Mouse (Mus musculus): ENCODE data around the gene Klk14.
"Not testable (repeated sequence)": the region's sequence is repeated elsewhere in the genome, so short reads cannot be mapped to it uniquely, and the experiment has no call there.

Gene Klk14

DNA sequence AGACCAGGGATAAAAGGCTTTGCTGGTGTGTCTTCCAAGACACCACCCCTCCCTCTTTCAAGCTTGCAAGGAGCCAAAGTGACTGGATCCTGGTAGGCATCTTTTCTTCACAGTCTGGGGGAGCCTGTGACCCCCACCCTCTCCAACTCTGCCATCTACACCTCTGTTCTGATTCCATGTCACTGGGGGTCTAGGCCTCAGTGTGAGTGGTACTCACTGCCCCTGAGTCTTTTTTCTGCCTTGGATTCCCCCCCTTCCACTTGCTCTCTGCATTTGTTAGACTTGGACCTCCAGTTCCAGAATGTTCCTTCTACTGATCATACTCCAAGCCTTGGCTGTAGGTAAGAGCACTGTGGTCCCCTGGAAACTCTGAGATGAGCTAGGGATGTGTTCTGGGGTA is at the start of gene Klk14:
Gene Klk14, plus strand, starts transcription at position 301 of the 400 bp plus-strand sequence.
- no peak for DNase-seq (ENCODE audit: low spot score in 2 of 2)

DNA sequence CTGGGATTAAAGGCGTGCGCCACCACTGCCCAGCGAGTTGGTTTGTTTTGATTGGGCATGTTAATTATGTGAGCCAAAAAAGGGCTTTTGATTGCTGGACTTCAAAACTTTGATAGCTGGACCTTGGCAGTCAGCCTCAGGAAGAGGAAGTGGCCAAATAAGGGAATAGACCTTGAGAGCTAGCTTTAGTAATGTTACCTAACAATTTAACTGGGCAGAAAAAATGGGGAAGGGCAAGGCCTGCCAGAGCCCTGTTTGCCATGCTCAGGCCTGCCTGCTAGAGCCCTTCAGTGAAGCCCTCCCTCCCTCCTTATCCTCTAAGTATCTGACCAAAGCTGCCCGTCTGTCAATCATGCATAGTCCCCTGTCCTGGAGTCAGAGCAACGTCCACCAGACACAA is 47.6 kb upstream of the Klk14 start:
- no peak for DNase-seq (ENCODE audit: low spot score in 2 of 2)

DNA sequence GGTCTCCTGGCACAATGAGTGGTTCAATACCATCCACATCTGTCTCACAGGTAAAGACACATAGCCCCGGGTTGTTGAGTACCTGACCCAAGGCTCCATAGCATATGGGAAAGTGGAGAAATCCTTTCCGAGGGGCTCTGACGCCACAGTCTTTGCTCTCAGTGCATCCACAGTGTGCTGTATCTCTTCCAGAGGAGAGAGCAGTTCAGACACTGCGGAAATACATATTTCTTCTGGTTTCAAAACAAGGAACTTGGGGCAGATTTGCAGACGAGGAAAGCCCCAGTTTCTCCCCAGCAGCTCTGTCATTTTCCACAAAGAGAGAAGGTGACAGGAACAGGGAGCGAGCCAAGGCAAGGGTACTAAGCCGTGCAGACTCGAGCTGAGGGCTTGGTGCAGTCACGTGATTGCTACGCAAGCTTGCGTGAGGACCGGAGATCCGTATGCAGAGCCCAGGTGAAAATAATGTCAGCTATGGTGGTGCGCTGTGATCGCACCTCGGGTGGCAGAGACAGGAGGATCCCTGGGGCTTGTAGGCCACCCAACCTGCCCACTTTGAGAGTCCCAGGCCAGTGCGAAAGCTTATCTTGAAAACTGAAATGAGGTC is 47.1 kb upstream of the Klk14 start:
- no peak for DNase-seq (ENCODE audit: low spot score in 2 of 2)

DNA sequence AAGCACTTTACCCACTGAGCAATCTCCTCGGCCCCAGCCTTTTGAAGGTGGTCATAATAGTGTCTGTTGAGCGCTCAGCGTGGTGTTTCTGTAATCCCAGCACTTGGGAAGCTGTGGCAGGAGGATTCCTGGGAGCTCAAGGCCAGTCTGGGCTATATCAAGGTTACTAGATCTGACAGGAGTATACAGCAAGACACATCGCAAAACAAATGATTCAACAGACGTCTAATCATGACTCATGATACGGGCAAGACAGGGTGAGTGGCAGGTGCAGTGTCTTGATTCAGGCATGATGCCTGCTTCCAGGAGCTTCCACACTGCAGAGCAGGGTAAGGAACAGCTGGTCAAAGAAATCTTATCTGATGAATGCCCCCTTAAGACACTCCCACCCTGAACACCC is 37.5 kb upstream of the Klk14 start:
- DNase-seq (ENCODE audit: low spot score in 2 of 2), result no peak

- no peak for DNase-seq (ENCODE audit: low spot score in 2 of 2)
These were observed 35.7 kb upstream of the Klk14 start for GRCm38 (mm10) chr7:43654519-43654918.

DNA sequence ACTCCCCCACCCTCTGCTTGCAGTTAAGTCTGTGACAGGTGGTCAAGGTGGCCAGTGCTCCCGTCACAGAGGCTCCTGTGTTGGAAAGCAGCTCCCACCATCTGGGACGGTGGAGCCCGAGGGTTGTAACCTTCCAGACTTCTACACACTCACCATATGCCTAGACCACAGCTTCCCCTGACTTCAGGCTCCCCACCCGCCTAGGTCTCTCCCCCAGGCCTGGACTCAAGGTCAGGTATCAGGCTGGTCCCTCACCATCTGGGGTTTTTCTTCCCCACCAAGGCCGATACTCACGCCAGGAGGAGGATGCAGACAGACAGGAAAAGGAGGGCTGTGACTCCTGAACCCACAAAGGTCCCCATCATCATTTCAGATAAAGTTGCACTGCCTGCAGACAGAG is 34.0 kb upstream of the Klk14 start:
- DNase-seq (ENCODE audit: low spot score in 2 of 2), result no peak

DNA sequence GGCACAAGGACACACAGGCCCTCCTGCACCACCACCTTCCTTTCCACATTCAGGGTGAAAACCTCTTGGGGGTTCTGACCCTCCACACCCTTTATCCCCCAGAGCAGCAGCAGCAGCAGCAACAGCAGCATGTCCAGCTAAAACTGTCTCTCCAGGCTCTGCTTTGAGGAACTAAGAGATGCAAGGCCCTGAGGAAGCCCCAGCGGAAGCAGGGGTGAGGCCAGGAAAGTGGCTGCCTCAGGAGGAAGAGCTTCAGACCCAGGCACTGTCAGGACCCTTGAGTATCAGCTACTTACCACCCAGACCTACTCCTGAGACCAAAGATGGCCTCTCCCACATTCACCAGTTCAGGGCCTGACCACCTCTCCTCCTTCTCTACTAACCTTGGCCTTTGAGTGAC is 30.2 kb upstream of the Klk14 start, which contains the start of gene Siglece:
Gene Siglece, minus strand, starts transcription at position 160 of the 400 bp plus-strand sequence.
- DNase-seq (ENCODE audit: low spot score in 2 of 2), result no peak

GRCm38 (mm10) chr7:43662804-43663203 is 27.4 kb upstream of the Klk14 start:
- DNase-seq (ENCODE audit: low spot score in 2 of 2), result no peak

GRCm38 (mm10) chr7:43667221-43667620 is 23.0 kb upstream of the Klk14 start:
- not testable (repeated sequence) for DNase-seq (ENCODE audit: low spot score in 2 of 2)

DNA sequence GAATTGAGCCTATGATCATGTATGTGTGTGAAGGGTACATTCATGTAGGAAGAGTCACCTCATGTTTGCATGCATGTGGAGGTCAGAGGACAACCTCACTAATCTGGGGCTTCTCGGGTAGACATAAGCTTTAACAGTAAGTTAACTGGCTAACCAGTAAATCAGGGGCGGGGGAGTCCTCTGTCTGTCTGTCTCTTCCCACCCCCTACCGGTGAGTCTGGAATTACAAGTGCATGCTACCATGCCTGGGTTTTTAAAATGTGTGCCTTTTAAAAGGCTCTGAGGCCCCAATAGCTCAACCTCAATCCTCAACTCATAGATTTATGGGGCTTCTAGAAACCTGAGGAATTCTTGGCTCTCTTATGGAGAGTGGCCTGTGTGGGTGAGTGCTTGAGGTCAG is 21.6 kb upstream of the Klk14 start:
- DNase-seq (ENCODE audit: low spot score in 2 of 2), result no peak

GRCm38 (mm10) chr7:43671064-43671808 is 19.0 kb upstream of the Klk14 start:
- no peak for DNase-seq (ENCODE audit: low spot score in 2 of 2)

DNA sequence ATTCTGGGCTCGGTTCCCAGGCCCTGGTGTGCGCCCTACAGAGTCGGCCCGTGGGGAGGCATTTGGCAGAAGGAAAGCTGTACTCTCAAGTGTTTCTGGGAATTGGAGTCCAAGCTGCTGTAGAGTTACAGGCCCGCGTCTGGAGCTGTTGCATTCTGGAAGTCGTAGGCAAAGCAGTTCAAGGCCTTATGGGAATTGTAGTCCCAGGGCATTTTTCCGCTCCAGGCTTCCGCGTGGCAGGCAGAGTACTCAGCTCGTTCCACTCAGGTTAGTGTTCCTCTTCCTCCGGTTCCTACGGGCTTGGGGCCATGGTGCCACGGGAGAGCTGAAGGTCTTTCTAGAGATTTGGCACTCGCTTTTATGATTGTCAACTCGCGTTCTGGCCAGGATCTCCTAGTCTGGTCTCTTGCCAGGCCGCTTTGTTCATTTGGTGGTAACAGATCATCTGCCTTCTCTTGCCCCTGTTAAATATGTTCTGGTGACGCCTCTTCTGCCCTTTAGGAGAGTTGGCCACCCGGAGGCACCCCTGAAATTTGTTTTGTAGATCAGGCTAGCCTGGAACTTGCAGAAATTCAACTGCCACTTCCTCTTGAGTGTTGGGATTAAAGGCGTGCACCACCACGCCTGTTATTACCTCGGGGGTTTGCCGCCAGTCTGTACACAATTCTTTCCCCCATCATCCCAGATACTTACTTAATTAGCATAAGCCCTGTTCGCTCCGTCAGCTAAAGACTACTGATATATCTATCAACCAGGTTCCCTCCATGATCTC is 18.2 kb upstream of the Klk14 start, which contains the start of gene Ctu1:
Gene Ctu1, plus strand, starts transcription at position 208 of the 772 bp plus-strand sequence.
- peak; percentile 49 to 67 for DNase-seq (ENCODE audit: low spot score in 2 of 2)

- no peak for DNase-seq (ENCODE audit: low spot score in 2 of 2)
These were observed 17.5 kb upstream of the Klk14 start for GRCm38 (mm10) chr7:43672581-43673260.

- no peak for DNase-seq (ENCODE audit: low spot score in 2 of 2)
These were observed 15.1 kb upstream of the Klk14 start for GRCm38 (mm10) chr7:43675091-43675490.

DNA sequence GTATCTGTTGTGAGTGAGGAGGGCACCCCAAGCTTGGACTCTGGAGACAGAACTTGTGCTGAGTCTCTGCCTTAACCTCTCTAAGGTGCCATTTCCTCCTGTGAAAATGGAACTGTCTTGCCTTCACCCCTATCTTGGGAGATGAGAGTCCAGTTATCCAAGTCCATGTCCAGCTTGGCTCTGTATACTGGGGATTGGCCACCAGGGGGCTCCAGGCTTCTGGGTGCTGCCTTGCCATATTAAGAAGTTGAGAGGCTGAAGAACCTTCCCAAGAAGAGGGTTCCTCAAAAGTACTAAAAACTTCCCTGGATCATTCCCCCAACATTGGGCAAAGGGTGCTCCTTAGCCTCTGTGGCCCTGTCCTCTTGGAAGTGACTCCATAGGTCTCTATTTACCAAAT is 11.7 kb upstream of the Klk14 start:
- no peak for DNase-seq (ENCODE audit: low spot score in 2 of 2)

- peak in 1 of 2 experiments; percentile 25 for DNase-seq (ENCODE audit: low spot score in 2 of 2)
These were observed 9.3 kb upstream of the Klk14 start for GRCm38 (mm10) chr7:43680960-43681359.

GRCm38 (mm10) chr7:43682511-43682910 is 7.7 kb upstream of the Klk14 start:
- DNase-seq (ENCODE audit: low spot score in 2 of 2), result not testable (repeated sequence)

GRCm38 (mm10) chr7:43685088-43685487 is 5.1 kb upstream of the Klk14 start:
- DNase-seq (ENCODE audit: low spot score in 2 of 2), result no peak

- DNase-seq (ENCODE audit: low spot score in 2 of 2), result no peak
These were observed 19.8 kb downstream of the Klk14 start for GRCm38 (mm10) chr7:43710031-43710430.

GRCm38 (mm10) chr7:43712267-43712666 is 22.0 kb downstream of the Klk14 start, which contains the start of gene Klk13:
Klk13 (plus strand) TSS chr7:43712567.
- DNase-seq (ENCODE audit: low spot score in 2 of 2), result no peak

DNA sequence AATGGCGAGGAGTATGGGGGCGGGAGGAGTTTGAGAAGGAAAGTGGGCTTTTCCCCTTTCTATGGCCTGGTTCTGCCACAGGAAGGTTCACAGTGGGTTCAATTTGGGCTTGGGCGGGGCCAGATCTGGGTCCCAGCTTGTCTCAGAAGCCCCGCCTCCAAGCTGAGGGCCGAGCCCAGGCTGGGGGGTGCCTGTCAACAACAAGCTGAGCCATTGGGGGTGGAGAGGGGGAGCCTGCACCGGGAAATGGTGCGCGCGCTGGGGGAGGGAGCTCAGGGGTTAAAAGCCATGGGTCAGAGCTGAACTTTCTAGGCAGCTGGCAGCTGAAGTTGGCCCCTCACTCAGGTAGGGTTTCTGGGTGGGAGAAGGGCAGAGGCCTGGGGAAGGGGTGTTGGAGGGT is 22.7 kb downstream of the Klk14 start:
- DNase-seq (ENCODE audit: low spot score in 2 of 2), result no peak

Measured in spleen, postnatal 14 days (tissue).